Comparison of ENCODE assay signal across 1 mouse cellular context in genomic region chr11:4973871-4974256, GRCm38 (mm10).
TF ChIP-seq lines count a peak whose summit lies in the region.

No protein-coding gene starts in this region.

TF ChIP-seq in MEL, 35 proteins besides CTCF, POLR2A, EP300 and RAD21 (continued from another document):
- TF ChIP-seq MEF2A (IDR thresholded peaks at IDR 0.05; ENCODE audit: extremely low read depth, insufficient replicate concordance, low read depth, low read length, poor library complexity, severe bottlenecking) = no peak
- TF ChIP-seq POLR2AphosphoS5 (IDR thresholded peaks at IDR 0.05; ENCODE audit: borderline replicate concordance, low read depth, low read length) = no peak
- TF ChIP-seq UBTF (IDR thresholded peaks at IDR 0.05; ENCODE audit: borderline replicate concordance, insufficient read depth, low read depth, low read length) = no peak
- peak; percentile 75 for TF ChIP-seq MAZ (IDR thresholded peaks at IDR 0.05; ENCODE audit: low read depth, low read length)
- no peak for TF ChIP-seq BHLHE40 (IDR thresholded peaks at IDR 0.05; ENCODE audit: borderline replicate concordance, low read depth, low read length)
- peak; percentile 71 for TF ChIP-seq SIN3A (IDR thresholded peaks at IDR 0.05; ENCODE audit: low read length)
- no peak for TF ChIP-seq CHD2 (IDR thresholded peaks at IDR 0.05; ENCODE audit: low read length)
- TF ChIP-seq NELFE (IDR thresholded peaks at IDR 0.05; ENCODE audit: low read depth, low read length) = peak; percentile 40
- no peak for TF ChIP-seq MYC (IDR thresholded peaks at IDR 0.05; ENCODE audit: low read depth, low read length)
- TF ChIP-seq SMC3 (IDR thresholded peaks at IDR 0.05; ENCODE audit: low read depth, low read length) = 0 out of 2 replicates have a peak, but pooled peaks have one; percentile 11
